Comparison of ENCODE assay signal across 11 mouse cellular contexts in genomic region chr2:167930975-167931374, GRCm38 (mm10). TPM values are rescaled to one million over a fixed set of nuclear protein-coding genes. Genes with fewer than 3 reads are reported as not detected.
DNase-seq lines count a peak whose midpoint lies in the region; ATAC-seq and TF ChIP-seq lines count a peak whose summit lies in the region.
"Had no signal": no experiment of that assay in that cellular context is flagged by ENCODE, and none has a peak within 500 bp of the region (broad histone marks: within the 10 kb centered on the region; RNA-seq: fewer than 3 reads in every experiment).

No protein-coding gene starts in this region.

- TF ChIP-seq EP300 in lung, postnatal 0 days (IDR thresholded peaks at IDR 0.05), result no peak

- H3K9me3 ChIP-seq in lung, postnatal 0 days (ENCODE audit: low read length), result no peaks in the 10 kb centered on the region
- H3K9me3 ChIP-seq in neural tube, embryonic 15.5 days (replicated peaks), result no peaks in the 10 kb centered on the region

- H3K4me2 ChIP-seq in lung, postnatal 0 days (replicated peaks; ENCODE audit: low read depth, low read length), result peak overlapping the region; percentile 85; the same call in 1 of the 2 replicates
- H3K4me2 ChIP-seq in neural tube, embryonic 15.5 days, result no peak overlapping the region

- 0 out of 2 replicates have a peak, but pooled peaks cover 4% of the 10 kb centered on the region for H3K36me3 ChIP-seq in lung, postnatal 0 days (ENCODE audit: insufficient read depth, low read length)
- no peaks in the 10 kb centered on the region for H3K36me3 ChIP-seq in neural tube, embryonic 15.5 days

- DNase-seq in gastrocnemius, adult 2 months, result no peak
- DNase-seq in gastrocnemius, postnatal 4 days (ENCODE audit: low spot score in 2 of 2), result no peak
- DNase-seq in lung, postnatal 0 days (ENCODE audit: low spot score), result no peak
- no peak for DNase-seq in lung, postnatal 10 days
- peak; percentile 68 for DNase-seq in induced T-regulatory cell, adult 2 months (ENCODE audit: low read depth)
- no peak for DNase-seq in left cerebral cortex, adult 2 months (ENCODE audit: extremely low spot score in 1 of 2, low spot score in 2 of 2)
- DNase-seq in right cerebral cortex, adult 2 months (ENCODE audit: low spot score in 2 of 2), result no peak
- DNase-seq: adrenal gland, postnatal 14 days; left cerebral cortex, postnatal 4 days had no signal

- no peaks in the 10 kb centered on the region for H3K27me3 ChIP-seq in lung, postnatal 0 days (replicated peaks; ENCODE audit: insufficient read depth, low read length)
- H3K27me3 ChIP-seq in neural tube, embryonic 15.5 days (replicated peaks), result no peaks in the 10 kb centered on the region

- no peak for TF ChIP-seq CTCF in gastrocnemius, adult 2 months (IDR thresholded peaks at IDR 0.05)
- no peak for TF ChIP-seq CTCF in lung, postnatal 0 days (IDR thresholded peaks at IDR 0.05)
- TF ChIP-seq CTCF in left cerebral cortex, adult 2 months (IDR thresholded peaks at IDR 0.05), result no peak

- peak overlapping the region; percentile 93 for H3K4me3 ChIP-seq in gastrocnemius, adult 2 months
- no peak overlapping the region for H3K4me3 ChIP-seq in lung, postnatal 0 days (ENCODE audit: low read depth, low read length)
- H3K4me3 ChIP-seq in neural tube, embryonic 15.5 days (replicated peaks), result no peak overlapping the region
- H3K4me3 ChIP-seq in left cerebral cortex, adult 2 months, result no peak overlapping the region

- WGBS in lung, postnatal 0 days, result 97% methylated on average over 3 of the region's 3 CpGs
- WGBS in neural tube, embryonic 15.5 days, result 97% methylated on average over 3 of the region's 3 CpGs

- H3K9ac ChIP-seq in lung, postnatal 0 days (replicated peaks; ENCODE audit: low read depth), result no peak overlapping the region
- H3K9ac ChIP-seq in neural tube, embryonic 15.5 days (replicated peaks), result peak overlapping the region; percentile 48; the same call in 1 of the 2 replicates

- peaks cover 10% of the 10 kb centered on the region; the same call in 1 of the 2 replicates for H3K4me1 ChIP-seq in lung, postnatal 0 days (ENCODE audit: insufficient read depth, low read depth, low read length)
- H3K4me1 ChIP-seq in neural tube, embryonic 15.5 days, result peaks cover 35% of the 10 kb centered on the region

- H3K27ac ChIP-seq in gastrocnemius, adult 2 months, result peak overlapping the region; percentile 97
- H3K27ac ChIP-seq in lung, postnatal 0 days (ENCODE audit: low read length), result peak overlapping the region; percentile 85; the same call in 1 of the 2 replicates
- H3K27ac ChIP-seq in neural tube, embryonic 15.5 days (replicated peaks), result no peak overlapping the region
- no peak overlapping the region; the same call in 1 of the 2 replicates for H3K27ac ChIP-seq in left cerebral cortex, adult 2 months

- ATAC-seq in lung, postnatal 0 days, result no peak
- ATAC-seq in neural tube, embryonic 15.5 days (ENCODE audit: low FRiP score), result no peak
- ATAC-seq: inflammation-experienced regulatory T-cells, adult 6 months had no signal

- intact Hi-C loops in gastrocnemius, adult 2 months (cut with DNase I), result no loop called here
- intact Hi-C loops in left cerebral cortex, adult 2 months (cut with DNase I), result no loop called here

RNA-seq across cellular contexts. Expression of gene Ptpn1, which starts 0.9 kb away (rescaled TPM):
- 10 to 100 TPM; 15.4 to 19.6 TPM for total RNA-seq in gastrocnemius, adult 2 months (2021)
- 10 to 100 TPM; 28.5 to 31.3 TPM for total RNA-seq in gastrocnemius, postnatal 4 days (2021)
- 81.2 and 94.5 TPM in 2 replicates for polyA plus RNA-seq in lung, postnatal 0 days (2015; fragmentation: Nextera tagmentation; extraction: Ambion mirVana)
- polyA plus RNA-seq in neural tube, embryonic 15.5 days (2015; fragmentation: Nextera tagmentation; extraction: Ambion mirVana), result 69.6 and 71.7 TPM in 2 replicates
- total RNA-seq in left cerebral cortex, adult 2 months (2021), result 10 to 100 TPM; 52.0 to 69.0 TPM

Comparison
In these comparisons a context has a peak if more than half of its experiments do, and no peak if none do; other contexts are left out.
1. H3K27ac ChIP-seq: peak in gastrocnemius, adult 2 months (single experiment) and lung, postnatal 0 days (single experiment); none in neural tube, embryonic 15.5 days (single experiment) and left cerebral cortex, adult 2 months (single experiment).